Mouse (Mus musculus) heart, postnatal 14 days (tissue): ENCODE results near the gene Marc2. TPM values are rescaled to one million over a fixed set of nuclear protein-coding genes. Genes with fewer than 3 reads are reported as not detected.

ENCODE experiments used
- DNase-seq, 2 experiments: peaks; one replicate each; pipeline ENCODE4 v3.0.0; 2021 to 2022
- intact Hi-C: fragments of 180-260 bp; cut with DNase I; formaldehyde crosslinking; loops from one replicate; pipeline ENCODE4 v1.15.1; 2025
- total RNA-seq, 2 experiments: library from RNA; stranded (reverse); gene quantifications; 2 replicates each; pipeline ENCODE4 v1.2.3; 2021

Marc2 gene
- total RNA-seq, 2 experiments from 2014 or later = 121 to 126 TPM

DNA sequence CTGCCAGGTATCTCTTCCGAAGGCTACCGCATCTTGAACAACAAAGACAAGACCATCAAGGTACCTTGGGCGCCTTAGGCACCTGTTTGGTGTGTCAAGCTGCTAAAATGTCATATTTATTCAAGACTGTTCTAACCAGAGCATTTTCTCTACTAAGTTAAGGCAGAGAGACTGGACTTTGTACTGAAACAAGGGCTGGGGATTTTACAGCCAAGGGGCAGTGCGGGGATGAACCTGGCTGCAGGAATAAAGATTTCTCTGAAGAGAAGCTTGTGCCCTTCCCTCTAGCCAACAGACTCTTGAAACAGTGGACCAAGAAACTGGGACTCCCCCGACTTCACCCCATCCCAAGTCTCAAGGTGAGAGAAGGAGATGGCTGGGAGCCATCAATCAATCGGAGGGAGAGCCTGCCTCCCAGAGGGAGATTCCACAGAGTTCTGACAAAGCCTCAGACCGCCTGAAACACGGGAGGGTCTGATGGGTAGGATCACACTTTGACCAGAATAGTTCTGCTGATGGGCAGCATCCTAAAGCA, 34.5 kb downstream of the Marc2 start:
- intact Hi-C loops = no loop called here
- no peak for DNase-seq

DNA sequence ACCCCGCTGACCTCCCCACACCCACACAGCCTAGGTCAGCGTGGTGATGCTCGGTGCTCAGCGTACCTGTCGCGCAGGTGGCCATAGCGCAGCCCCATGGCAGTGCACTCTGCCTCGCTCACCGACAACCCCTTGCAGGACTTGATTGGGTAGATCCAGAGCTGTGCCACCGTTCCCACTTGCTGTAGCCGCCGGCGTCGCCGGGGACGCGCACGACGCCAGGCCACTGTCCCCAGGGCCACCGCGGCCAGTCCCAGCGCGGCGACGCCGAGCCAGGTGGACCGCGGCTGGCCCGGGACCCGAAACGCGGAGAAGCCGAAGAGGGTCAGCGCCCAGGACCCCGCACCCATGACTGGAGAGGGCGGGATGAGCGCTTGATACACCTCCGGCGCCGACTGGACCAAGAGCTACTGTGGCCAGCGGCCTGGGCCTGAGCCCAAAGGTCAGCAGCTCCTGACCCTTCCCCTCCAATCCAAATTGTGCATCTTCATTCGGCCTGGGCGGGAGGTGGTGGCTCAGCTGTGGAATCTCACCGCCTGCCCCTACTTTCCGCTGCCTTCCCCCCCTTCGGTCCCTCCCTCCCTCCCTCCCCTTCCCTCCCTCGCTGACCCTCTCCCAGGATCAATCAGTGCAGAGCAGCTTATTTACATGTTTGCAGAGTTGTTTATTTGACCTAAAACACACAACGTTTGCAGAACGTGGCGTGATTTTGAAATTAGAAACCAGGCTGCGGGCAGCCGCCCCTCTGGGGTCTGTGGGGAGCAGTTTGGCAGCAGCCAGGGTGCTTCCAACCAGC, 35.3 kb downstream of the Marc2 start, which contains the start of gene Marc1:
TSS of gene Marc1 (minus strand) at position 534 of the 796 bp plus-strand sequence.
- intact Hi-C loops = no loop called here
- DNase-seq = peak in 1 of 2 experiments; percentile 25

DNA sequence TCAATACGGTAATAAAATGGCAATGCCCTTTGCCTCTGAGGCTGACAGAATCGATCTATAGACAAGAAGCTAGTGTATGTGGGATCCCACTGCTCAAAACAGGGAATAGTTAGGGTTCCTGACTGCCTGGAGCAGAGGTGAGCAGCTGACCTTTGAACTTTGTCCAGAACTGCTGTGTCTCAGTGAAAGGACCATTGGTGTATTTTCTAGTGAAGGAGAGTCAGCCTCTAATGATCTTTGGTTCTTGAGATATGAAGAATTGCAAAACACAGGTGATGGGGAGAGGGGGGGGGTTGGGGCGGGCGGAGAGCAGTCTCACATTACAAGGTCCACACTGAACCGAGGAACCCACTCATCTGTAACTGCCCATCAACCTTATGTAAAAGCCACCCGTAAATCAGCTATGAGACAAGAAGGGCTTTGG, 36.7 kb downstream of the Marc2 start:
- DNase-seq = no peak
- intact Hi-C loops = no loop called here

DNA sequence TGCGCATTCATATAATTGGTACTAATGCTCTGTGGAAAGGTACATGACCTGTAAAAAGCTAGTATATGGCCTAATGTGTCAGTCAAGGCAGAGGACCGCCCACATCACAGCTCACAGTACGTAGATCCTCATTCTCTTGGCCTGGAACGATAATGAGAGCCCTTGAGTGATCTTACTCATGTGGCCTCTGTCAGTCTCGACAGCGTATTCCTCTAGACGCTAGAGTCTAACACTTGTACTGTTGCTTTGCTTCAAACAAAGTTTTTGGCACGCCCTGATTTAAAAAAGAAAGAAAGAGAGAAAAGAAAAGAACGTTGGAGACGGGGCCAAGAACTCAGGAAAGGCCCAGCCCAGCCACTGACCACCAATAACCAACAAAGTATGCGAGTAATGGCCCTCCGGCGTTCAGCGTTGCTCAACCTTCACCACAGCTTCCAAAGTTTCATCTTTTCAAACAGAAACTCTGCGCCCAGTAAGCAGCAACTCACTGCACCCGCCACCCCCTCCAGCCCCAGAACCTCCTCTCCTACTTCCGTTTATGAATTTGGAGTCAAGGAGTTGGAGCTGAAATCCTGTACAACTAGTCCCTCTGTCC, 37.7 kb downstream of the Marc2 start:
- no peak for DNase-seq
- intact Hi-C loops = no loop called here

DNA sequence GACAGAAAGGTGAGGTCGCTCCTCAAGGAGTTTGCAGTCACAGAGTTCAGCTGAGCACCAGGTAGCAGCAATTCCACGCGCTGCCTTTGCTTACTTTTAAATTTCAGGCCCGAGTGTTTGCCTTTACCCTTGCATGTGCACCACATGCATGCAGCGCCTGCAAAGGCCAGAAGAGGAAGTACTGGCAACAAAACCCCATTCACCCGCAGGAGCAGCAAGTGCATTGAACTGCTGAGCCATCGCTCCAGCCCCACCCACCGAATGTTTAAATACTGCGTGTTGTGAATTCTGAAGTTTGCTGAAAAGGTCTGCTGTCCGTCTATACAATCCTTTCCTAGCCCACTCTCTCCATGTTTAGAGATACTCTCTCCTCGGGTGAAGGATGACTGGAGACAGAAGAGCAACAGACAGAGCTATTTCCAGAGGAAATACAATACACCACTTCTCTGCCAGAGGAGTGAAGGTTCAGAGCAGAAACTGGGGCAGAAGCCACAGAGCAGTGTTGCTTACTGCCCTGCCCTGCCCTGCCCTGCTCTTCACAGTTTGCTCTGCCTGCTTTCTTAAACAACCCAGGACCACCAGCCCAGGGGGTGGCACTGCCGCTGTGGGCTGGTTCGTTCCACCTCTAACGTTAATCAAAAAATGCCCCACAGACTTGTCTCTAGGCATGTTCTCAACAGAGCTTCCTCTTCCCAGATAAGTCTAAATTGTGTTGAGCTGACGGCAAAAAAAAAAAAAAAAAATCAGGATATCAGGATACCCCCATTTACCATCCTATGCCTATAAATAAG, 38.4 kb downstream of the Marc2 start:
- DNase-seq = no peak
- intact Hi-C loops = no loop called here

DNA sequence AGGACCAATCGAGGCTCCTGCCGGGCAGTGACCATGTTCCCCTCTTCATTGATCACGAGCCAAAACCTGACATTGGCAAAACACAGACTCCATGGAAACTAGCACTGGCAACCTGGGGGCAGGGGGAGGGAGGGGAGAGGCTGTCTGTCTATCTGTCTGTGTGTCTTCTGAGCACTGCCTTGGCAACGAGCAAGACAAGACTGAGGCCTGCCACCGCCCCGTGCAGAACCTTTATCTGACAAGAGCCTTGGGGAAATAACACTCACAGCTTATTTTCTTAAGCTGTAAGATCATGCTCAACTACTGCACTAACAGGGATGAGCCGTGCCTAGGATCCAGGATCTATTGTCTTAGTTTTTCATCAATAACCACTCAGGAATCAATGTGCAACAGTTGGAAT, 39.1 kb downstream of the Marc2 start:
- DNase-seq = no peak
- intact Hi-C loops = no loop called here

DNA sequence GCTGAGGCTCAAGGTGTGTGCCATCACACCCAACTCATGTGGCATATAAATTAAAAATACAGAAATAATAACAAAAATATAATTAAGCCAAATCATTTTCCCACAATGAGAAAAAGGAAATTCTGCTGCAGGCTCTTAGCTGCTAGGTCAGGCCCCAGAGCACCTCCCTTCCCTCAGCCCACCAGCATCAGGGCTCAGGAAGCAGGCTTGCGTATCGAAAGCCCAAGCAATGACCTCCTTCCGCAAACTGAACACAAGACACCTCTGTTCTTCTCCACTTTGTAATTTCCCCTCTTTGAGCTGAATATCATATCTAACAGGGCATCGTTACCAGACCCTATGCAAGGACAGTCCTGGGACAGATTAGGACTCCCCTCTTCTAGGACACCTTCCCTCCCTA, 40.5 kb downstream of the Marc2 start:
- intact Hi-C loops = no loop called here
- no peak for DNase-seq

DNA sequence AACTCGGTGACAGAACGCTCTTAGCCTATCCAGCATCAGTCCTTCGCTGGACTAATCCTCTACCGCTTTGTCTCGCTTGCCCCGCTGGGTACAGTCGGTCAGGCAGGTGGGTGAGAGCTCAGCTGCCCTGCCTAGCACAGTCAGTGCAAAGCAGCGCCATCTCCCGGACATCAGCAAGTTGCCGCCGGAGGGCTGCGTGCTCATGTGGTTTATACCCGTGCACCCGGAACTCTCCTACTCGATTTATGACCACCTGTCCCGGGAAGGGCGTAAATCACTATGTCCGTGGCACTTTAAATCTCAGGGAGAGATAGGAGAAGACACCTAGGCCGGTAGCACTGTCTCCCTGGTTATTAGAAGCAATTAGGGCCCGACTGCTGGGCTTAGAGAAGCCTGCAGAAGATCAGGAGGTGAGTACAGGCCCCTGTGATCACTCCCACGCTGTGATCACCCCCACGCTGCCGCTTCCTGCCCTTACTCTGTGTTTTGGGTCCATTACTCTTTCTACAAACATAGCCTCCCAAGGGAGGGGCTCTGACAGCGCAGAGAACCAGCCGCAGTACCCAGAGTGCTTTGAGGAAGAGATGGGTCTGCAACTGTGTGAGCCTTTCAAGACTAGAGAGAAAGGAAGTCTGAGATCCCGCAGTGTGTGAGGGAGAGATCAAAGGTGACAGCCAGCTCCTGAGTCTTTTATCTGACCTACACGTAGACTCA, 52.9 kb downstream of the Marc2 start:
- DNase-seq = peak; percentile 30 to 63
- intact Hi-C loops = loop anchor here (5.0 kb wide), 1 partner anchor 531 kb away; no protein-coding TSS in a partner anchor

DNA sequence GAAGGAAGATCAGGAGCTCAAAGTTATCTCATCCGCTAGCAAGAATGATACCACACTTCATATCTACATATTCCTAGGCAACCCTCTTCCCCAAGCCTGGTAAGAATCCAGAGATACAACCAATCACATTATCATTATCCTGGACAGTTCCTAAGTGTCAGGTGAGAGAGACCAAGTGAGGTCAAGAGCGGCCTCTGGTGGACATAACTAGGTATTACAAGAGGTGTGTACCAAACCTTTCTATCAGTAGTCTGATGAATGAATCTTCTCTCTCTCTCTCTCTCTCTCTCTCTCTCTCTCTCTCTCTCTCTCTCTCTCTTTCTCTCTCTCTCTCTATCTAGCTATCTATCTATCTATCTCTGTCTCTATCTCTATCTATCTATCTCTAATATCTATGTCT, 55.1 kb downstream of the Marc2 start:
- intact Hi-C loops = loop anchor here (5.0 kb wide), 1 partner anchor 529 kb away; no protein-coding TSS in a partner anchor
- peak; percentile 33 to 56 for DNase-seq

DNA sequence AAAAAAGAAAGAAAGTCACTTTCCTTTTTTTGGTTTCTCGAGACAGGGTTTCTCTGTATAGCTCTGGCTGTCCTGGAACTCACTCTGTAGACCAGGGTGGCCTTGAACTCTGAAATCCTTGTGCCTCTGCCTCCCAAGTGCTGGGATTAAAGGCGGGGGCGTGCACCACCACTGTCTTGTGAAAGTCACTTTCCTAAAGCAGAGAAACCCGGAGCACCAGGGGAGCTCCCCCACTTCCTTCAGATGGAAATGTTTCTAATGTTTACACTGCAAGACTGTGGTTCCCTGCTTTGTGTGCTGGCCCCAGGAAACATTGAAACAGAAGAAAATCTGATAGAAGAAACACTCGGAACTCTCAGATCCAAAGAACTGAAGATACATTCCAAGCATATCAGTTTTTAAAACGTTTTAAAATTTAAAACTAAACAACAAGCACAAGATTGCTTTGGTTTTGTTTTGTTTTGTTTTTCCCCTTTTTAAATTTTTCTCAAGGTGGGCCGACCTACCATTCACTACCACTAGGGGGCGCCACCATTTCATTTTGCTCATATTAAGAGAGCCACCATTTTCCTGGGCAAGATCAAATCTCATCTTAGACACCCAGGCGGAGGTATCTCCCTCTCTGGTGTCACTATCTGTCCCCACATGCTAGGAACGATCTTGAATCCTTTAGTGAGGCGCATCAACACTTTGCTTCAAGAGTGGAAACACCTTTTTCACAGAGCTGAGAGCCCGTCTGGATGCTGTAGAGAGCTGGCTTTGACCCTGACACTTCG, 59.7 kb downstream of the Marc2 start:
- DNase-seq = no peak
- intact Hi-C loops = no loop called here

DNA sequence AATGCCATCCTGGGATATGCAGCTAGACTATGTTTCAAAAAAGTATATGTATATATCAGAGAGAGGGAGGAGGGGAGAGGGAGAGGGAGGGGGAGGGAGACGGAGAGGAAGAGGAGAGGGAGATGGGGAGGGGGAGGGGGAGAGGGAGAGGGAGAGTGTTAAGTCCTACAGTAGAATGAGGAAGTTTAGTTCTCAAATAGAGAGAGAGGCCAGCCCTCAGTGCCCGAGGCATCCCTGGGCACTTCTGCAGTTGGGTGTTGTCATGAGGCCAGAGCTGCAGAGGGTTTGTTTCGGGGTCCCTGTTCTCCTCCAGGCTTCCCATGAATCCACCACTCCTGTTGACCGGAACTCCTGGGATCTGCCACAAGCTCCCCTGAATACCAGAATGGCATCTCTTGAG, 62.6 kb downstream of the Marc2 start:
- intact Hi-C loops = no loop called here
- no peak for DNase-seq

DNA sequence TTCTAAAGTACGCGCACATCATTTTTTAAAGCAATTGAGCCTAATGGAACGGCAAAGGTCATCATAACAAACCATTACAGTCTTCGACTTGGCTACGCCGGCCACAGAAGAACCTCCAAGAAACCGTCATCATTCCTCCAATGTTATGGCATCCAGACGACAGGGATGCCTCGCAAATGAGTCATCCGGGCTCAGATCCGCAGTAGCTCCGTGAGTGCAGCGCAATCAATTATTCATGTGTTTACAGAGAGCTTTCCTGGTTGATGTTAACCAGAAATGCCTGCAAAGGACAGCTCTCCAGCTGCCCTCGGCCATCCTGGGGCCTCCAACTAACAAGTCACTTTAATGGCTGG, 64.1 kb downstream of the Marc2 start:
- peak; percentile 24 to 45 for DNase-seq
- intact Hi-C loops = no loop called here

DNA sequence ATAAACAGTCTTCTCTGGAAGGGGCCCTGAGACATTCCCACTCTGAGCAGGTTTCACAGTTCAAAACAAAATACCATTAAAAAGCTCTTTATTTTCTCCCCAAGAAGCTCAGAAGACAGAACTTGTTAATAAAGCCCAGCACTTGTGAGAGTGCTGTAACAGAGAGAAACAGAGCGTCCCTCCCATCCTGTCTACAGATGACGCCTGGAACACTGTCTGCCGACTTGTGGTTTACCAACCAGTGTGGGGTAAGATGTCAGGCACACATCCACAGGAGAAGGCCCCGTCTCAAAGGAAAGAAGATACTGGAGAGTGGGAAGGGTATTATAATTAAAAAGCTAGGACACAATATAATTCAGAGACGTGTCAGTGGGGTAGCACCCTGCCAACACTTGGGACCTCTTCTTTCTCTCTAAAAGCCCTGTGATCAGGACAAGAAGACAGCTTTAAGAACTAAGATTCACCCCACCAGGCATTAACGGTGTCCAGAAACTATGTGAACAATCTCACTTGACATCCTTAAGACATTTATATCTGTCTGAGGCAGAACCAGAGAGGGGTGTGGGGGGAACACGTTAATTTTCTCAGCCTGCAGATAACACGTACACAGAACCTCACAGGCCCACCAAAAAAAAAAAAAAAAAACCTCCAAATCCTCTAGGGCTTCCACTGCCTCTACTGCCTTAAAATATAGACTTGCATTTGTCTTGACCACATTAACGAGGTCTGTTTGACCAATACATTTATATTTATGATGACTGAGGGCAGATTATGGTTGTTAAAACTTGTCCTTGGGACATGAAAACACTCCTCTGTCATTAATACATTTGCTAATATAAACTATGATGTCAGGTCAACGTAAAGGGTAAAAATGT, 64.7 kb downstream of the Marc2 start:
- intact Hi-C loops = no loop called here

DNA sequence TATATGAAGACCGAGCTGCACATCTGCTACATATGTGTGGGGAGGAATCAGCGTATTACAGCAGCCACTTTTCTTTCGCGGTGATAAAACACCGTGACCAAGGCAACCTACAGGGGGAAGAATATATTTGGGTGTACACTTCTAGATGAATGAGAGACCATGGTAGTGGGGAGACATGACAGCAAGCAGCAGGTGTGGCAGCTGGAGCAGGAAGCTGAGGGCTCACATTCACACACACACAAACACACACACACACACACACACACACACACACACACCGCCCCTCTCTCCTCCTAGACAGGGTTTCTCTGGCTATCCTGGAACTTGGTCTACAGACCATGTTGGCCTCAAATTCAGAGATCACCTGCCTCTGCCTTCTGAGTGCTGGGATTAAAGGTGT, 68.1 kb downstream of the Marc2 start:
- no peak for DNase-seq
- intact Hi-C loops = no loop called here

More for the DNA sequence above, 64.7 kb downstream of the Marc2 start:
- DNase-seq = no peak

DNA sequence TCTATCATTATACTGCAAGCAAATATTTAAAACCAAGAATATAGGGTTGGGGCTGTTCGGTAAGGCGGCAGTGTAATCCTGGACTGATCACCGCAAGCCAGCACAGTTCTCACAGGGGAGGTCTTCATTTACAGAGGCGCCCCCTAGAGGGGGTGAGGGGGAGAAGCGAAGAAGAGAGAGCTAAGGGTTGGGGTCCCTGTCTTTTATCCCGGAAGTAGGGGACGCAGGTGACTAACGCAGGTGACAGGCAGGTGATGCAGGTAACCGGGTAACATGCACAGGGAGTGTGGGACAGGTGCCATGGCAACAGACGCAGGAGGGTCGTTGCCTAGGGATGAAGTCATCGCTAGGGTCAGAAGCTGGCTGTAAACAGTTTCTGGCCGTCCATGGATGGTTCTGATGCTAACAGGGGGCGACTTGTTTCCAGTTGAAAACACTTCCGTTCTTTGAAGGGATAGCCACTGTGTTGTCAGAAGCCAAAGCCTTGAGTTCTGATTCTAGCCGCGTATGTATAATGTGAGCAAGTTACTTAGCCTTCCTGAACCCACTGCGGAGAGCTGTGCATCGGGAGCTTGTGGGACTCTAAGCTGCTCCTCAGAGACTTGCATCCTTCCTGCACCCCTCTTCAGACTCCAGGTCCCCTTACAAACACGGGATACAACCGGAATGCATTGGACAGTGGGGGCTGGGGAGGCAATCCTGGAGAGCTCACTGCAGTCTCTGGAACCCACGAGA, 69.0 kb downstream of the Marc2 start:
- intact Hi-C loops = no loop called here
- DNase-seq = no peak

DNA sequence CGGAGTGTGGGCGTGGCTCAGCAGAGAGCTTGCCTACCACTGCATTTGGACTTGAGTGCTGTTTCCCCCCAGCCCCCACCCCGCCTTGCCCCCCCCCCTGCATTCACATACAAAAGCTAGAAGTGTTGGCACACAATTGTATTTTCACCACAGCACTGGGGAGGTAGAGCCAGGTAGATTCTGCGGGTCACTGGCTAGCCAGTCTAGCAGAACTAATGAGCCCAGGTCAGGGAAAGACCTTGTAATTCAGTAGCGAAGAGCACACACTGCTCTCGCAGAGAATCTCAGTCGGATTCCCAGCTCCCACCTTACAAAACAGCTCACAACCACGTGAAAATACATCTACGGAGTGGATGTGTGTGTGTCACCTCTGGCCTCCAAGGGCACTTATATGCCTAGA, 71.0 kb downstream of the Marc2 start:
- intact Hi-C loops = loop anchor here (2.0 kb wide), 1 partner anchor 508 kb away; no protein-coding TSS in a partner anchor
- no peak for DNase-seq

DNA sequence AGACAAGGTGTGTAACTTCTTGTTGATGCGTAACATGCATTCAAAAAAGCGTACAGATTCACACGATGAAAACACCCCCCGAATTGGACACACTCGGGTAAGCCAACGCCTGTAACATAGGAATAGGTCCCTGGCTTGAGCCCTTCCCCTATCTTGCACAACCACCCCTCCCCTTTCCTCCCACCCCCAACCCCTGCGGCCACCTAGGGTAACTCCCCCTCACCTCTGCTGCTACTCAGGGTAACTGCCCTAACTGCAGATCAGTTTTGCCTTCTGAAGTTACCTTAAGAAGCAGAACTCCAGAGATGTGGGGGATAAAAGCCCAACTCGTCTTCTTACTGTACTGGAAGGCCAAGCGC, 74.4 kb downstream of the Marc2 start:
- intact Hi-C loops = loop anchor here (2.0 to 5.0 kb wide), 2 partner anchors 29 to 325 kb away; no protein-coding TSS in a partner anchor
- DNase-seq = no peak
